Mouse (Mus musculus) forebrain, embryonic 12.5 days (tissue): ENCODE measurements around the gene Sulf2. TPM values are rescaled to one million over a fixed set of nuclear protein-coding genes. Genes with fewer than 3 reads are reported as not detected.

Experiments
- ATAC-seq: fragments of 200-750 bp; cut with Nextera tagmentation; 2 replicates; pipeline ENCODE4 v1.8.0; 2017; ENCODE audit warnings: moderate TSS enrichment; ENCODE audit not compliant: low FRiP score
- H3K27ac ChIP-seq: fragments of 300-500 bp; sonication (generic); 2 replicates; pipeline ENCODE4 v1.5.1; 2016; ENCODE audit warnings: mild to moderate bottlenecking
- H3K27me3 ChIP-seq: fragments of 300-500 bp; sonication (generic); 2 replicates; pipeline ENCODE4 v1.6.1; 2016; ENCODE audit warnings: mild to moderate bottlenecking
- H3K36me3 ChIP-seq: fragments of 300-500 bp; sonication (generic); replicated peaks from 2 replicates; pipeline ENCODE4 v1.6.1; 2016; ENCODE audit warnings: mild to moderate bottlenecking
- H3K4me1 ChIP-seq: fragments of 300-500 bp; sonication (generic); 2 replicates; pipeline ENCODE4 v1.6.1; 2016
- H3K4me2 ChIP-seq: fragments of 300-500 bp; sonication (generic); 2 replicates; pipeline ENCODE4 v1.6.1; 2016; ENCODE audit warnings: mild to moderate bottlenecking, moderate library complexity
- H3K4me3 ChIP-seq: fragments of 300-500 bp; sonication (generic); replicated peaks from 2 replicates; pipeline ENCODE4 v1.5.1; 2016; ENCODE audit warnings: mild to moderate bottlenecking
- H3K9ac ChIP-seq: fragments of 300-500 bp; sonication (generic); 2 replicates; pipeline ENCODE4 v1.6.1; 2016; ENCODE audit warnings: mild to moderate bottlenecking
- H3K9me3 ChIP-seq: fragments of 300-500 bp; sonication (generic); 2 replicates; pipeline ENCODE4 v1.6.1; 2016
- WGBS: fragments of 180-500 bp; shearing (Covaris S2); methylation state at CpG from one replicate; pipeline ENCODE4 v1.1.7; 2016; 5-methylcytosine and 5-hydroxymethylcytosine counted together
- polyA plus RNA-seq: library from polyadenylated mRNA; unstranded; fragments of >200 nt; fragmentation: Nextera tagmentation; extraction: Ambion mirVana; gene quantifications from 2 replicates; pipeline ENCODE4 v1.2.1, GENCODE M21; 2016

Gene Sulf2
- polyA plus RNA-seq, 1 experiment from 2014 or later: 77.9 TPM

- Histone ChIP-seq H3K4me2 (no peak overlapping the region), H3K9me3 (no peaks in the 10 kb centered on the region), H3K36me3 (no peaks in the 10 kb centered on the region), H3K4me3 (no peak overlapping the region), H3K27ac (no peak overlapping the region), H3K9ac (no peak overlapping the region), H3K4me1 (peaks cover 55% of the 10 kb centered on the region), H3K27me3 (peaks cover 10% of the 10 kb centered on the region; the same call in 1 of the 2 replicates)
- WGBS: 76% methylated on average over 8 of the region's 8 CpGs
- no peak for ATAC-seq
Observed at GRCm38 (mm10) chr2:166145031-166145430, 10.4 kb downstream of the Sulf2 start.

GRCm38 (mm10) chr2:166143871-166144270 is 11.6 kb downstream of the Sulf2 start:
- Histone ChIP-seq H3K4me3 (no peak overlapping the region), H3K4me1 (peaks cover 43% of the 10 kb centered on the region), H3K36me3 (no peaks in the 10 kb centered on the region), H3K9me3 (no peaks in the 10 kb centered on the region), H3K27ac (no peak overlapping the region), H3K4me2 (no peak overlapping the region), H3K9ac (no peak overlapping the region), H3K27me3 (peaks cover 10% of the 10 kb centered on the region; the same call in 1 of the 2 replicates)
- WGBS: 82% methylated on average over 5 of the region's 5 CpGs
- ATAC-seq: no peak

- H3K9ac ChIP-seq: no peak overlapping the region
- no peaks in the 10 kb centered on the region for H3K36me3 ChIP-seq
- 0 out of 2 replicates have a peak, but pooled peaks cover 4% of the 10 kb centered on the region for H3K27me3 ChIP-seq
- no peak overlapping the region for H3K4me2 ChIP-seq
- H3K9me3 ChIP-seq: no peaks in the 10 kb centered on the region
- no peak overlapping the region for H3K4me3 ChIP-seq
- no peak for ATAC-seq
- H3K4me1 ChIP-seq: peaks cover 33% of the 10 kb centered on the region
- no peak overlapping the region for H3K27ac ChIP-seq
- WGBS: 69% methylated on average over 19 of the region's 19 CpGs
Observed at GRCm38 (mm10) chr2:166142561-166143112, 12.8 kb downstream of the Sulf2 start.

GRCm38 (mm10) chr2:166141910-166142309 is 13.6 kb downstream of the Sulf2 start:
- Histone ChIP-seq H3K4me1 (peaks cover 33% of the 10 kb centered on the region), H3K4me3 (no peak overlapping the region), H3K4me2 (no peak overlapping the region), H3K27me3 (0 out of 2 replicates have a peak, but pooled peaks cover 4% of the 10 kb centered on the region), H3K9ac (no peak overlapping the region), H3K9me3 (no peaks in the 10 kb centered on the region), H3K36me3 (no peaks in the 10 kb centered on the region), H3K27ac (no peak overlapping the region)
- no peak for ATAC-seq
- 85% methylated on average over 1 of the region's 1 CpGs for WGBS

GRCm38 (mm10) chr2:166141039-166141438 is 14.4 kb downstream of the Sulf2 start:
- H3K4me2 ChIP-seq: no peak overlapping the region
- peaks cover 41% of the 10 kb centered on the region for H3K4me1 ChIP-seq
- 0 out of 2 replicates have a peak, but pooled peaks cover 4% of the 10 kb centered on the region for H3K27me3 ChIP-seq
- 97% methylated on average over 6 of the region's 6 CpGs for WGBS
- ATAC-seq: no peak
- H3K4me3 ChIP-seq: no peak overlapping the region
- H3K9me3 ChIP-seq: no peaks in the 10 kb centered on the region
- no peak overlapping the region for H3K27ac ChIP-seq
- no peaks in the 10 kb centered on the region for H3K36me3 ChIP-seq
- no peak overlapping the region for H3K9ac ChIP-seq

GRCm38 (mm10) chr2:166140427-166140826 is 15.0 kb downstream of the Sulf2 start:
- 0 out of 2 replicates have a peak, but pooled peaks cover 4% of the 10 kb centered on the region for H3K27me3 ChIP-seq
- no peak overlapping the region for H3K4me2 ChIP-seq
- WGBS: 92% methylated on average over 9 of the region's 9 CpGs
- no peak overlapping the region for H3K27ac ChIP-seq
- no peak overlapping the region for H3K4me3 ChIP-seq
- H3K9me3 ChIP-seq: no peaks in the 10 kb centered on the region
- no peak for ATAC-seq
- no peaks in the 10 kb centered on the region for H3K36me3 ChIP-seq
- H3K9ac ChIP-seq: no peak overlapping the region
- H3K4me1 ChIP-seq: peaks cover 46% of the 10 kb centered on the region

- no peaks in the 10 kb centered on the region for H3K27me3 ChIP-seq
- H3K9me3 ChIP-seq: no peaks in the 10 kb centered on the region
- no peak overlapping the region for H3K27ac ChIP-seq
- no peak overlapping the region for H3K9ac ChIP-seq
- no peak overlapping the region for H3K4me2 ChIP-seq
- WGBS: 71% methylated on average over 1 of the region's 1 CpGs
- no peak overlapping the region for H3K4me3 ChIP-seq
- no peak for ATAC-seq
- no peaks in the 10 kb centered on the region for H3K36me3 ChIP-seq
- H3K4me1 ChIP-seq: peaks cover 32% of the 10 kb centered on the region
Observed at GRCm38 (mm10) chr2:166138308-166138707, 17.2 kb downstream of the Sulf2 start.

GRCm38 (mm10) chr2:166137467-166137866 is 18.0 kb downstream of the Sulf2 start:
- no peak overlapping the region for H3K4me3 ChIP-seq
- H3K27me3 ChIP-seq: no peaks in the 10 kb centered on the region
- peaks cover 24% of the 10 kb centered on the region for H3K4me1 ChIP-seq
- H3K36me3 ChIP-seq: peaks cover 1% of the 10 kb centered on the region; the same call in 1 of the 2 replicates
- no peaks in the 10 kb centered on the region for H3K9me3 ChIP-seq
- H3K27ac ChIP-seq: no peak overlapping the region
- no peak overlapping the region for H3K4me2 ChIP-seq
- 83% methylated on average over 4 of the region's 4 CpGs for WGBS
- no peak for ATAC-seq
- H3K9ac ChIP-seq: no peak overlapping the region

- 46% methylated on average over 16 of the region's 16 CpGs for WGBS
- Histone ChIP-seq H3K4me2 (no peak overlapping the region), H3K36me3 (peaks cover 8% of the 10 kb centered on the region), H3K9me3 (no peaks in the 10 kb centered on the region), H3K4me1 (peaks cover 18% of the 10 kb centered on the region), H3K9ac (no peak overlapping the region), H3K27ac (0 out of 2 replicates have a peak overlapping the region, but pooled peaks have one; percentile 1), H3K27me3 (no peaks in the 10 kb centered on the region), H3K4me3 (no peak overlapping the region)
- ATAC-seq: 0 out of 2 replicates have a peak, but pooled peaks have one; percentile 55
Observed at GRCm38 (mm10) chr2:166135711-166136485, 19.6 kb downstream of the Sulf2 start.

- no peak overlapping the region for H3K27ac ChIP-seq
- no peaks in the 10 kb centered on the region for H3K9me3 ChIP-seq
- no peak overlapping the region for H3K9ac ChIP-seq
- no peaks in the 10 kb centered on the region for H3K27me3 ChIP-seq
- WGBS: 95% methylated on average over 4 of the region's 4 CpGs
- no peak for ATAC-seq
- no peak overlapping the region for H3K4me2 ChIP-seq
- H3K4me3 ChIP-seq: no peak overlapping the region
- peaks cover 14% of the 10 kb centered on the region for H3K36me3 ChIP-seq
- peaks cover 8% of the 10 kb centered on the region; the same call in 1 of the 2 replicates for H3K4me1 ChIP-seq
Observed at GRCm38 (mm10) chr2:166128756-166129155, 26.7 kb downstream of the Sulf2 start.

GRCm38 (mm10) chr2:166128032-166128431 is 27.4 kb downstream of the Sulf2 start:
- no peaks in the 10 kb centered on the region for H3K9me3 ChIP-seq
- peaks cover 14% of the 10 kb centered on the region for H3K36me3 ChIP-seq
- no peaks in the 10 kb centered on the region for H3K27me3 ChIP-seq
- H3K27ac ChIP-seq: no peak overlapping the region
- ATAC-seq: no peak
- H3K4me2 ChIP-seq: no peak overlapping the region
- H3K9ac ChIP-seq: no peak overlapping the region
- H3K4me3 ChIP-seq: no peak overlapping the region
- peaks cover 8% of the 10 kb centered on the region; the same call in 1 of the 2 replicates for H3K4me1 ChIP-seq
- 88% methylated on average over 15 of the region's 15 CpGs for WGBS

- Histone ChIP-seq H3K4me1 (peaks cover 8% of the 10 kb centered on the region; the same call in 1 of the 2 replicates), H3K36me3 (peaks cover 18% of the 10 kb centered on the region), H3K9me3 (no peaks in the 10 kb centered on the region), H3K4me3 (no peak overlapping the region), H3K27me3 (no peaks in the 10 kb centered on the region), H3K9ac (no peak overlapping the region), H3K4me2 (no peak overlapping the region), H3K27ac (no peak overlapping the region)
- 88% methylated on average over 11 of the region's 11 CpGs for WGBS
- no peak for ATAC-seq
Observed at GRCm38 (mm10) chr2:166126343-166126742, 29.1 kb downstream of the Sulf2 start.
